Mouse (Mus musculus): Measurements from ENCODE around the gene Trim3. TPM values are rescaled to one million over a fixed set of nuclear protein-coding genes. Genes with fewer than 3 reads are reported as not detected.

Gene Trim3
- total and polyA plus RNA-seq, 3 experiments: 2.2 to 4.7 (median 3.5) TPM

GRCm38 (mm10) chr7:105619701-105620100 is 13.7 kb downstream of the Trim3 start:
- Histone ChIP-seq H3K9me3 (replicated peaks; ENCODE audit: low read length) (no peaks in the 10 kb centered on the region), H3K27me3 (replicated peaks) (no peaks in the 10 kb centered on the region), H3K4me3 (replicated peaks in 1 of 3; ENCODE audit: low read depth in 2 of 3, low read length in 2 of 3, poor library complexity in 1 of 3) (no peak overlapping the region), H3K36me3 (replicated peaks in 1 of 2; ENCODE audit: control insufficient read depth in 1 of 2, insufficient read depth in 1 of 2, low read length in 1 of 2) (peaks cover 10 to 54% of the 10 kb centered on the region in 2 experiments), H3K27ac (ENCODE audit: insufficient read depth, low read depth) (no peak overlapping the region), H3K4me1 (ENCODE audit: control insufficient read depth in 1 of 2, insufficient read depth in 2 of 2) (peaks cover 0 to under 1% of the 10 kb centered on the region in 2 experiments; a peak in 1 of 4 replicates), H3K4me2 (ENCODE audit: insufficient read depth, low read depth, poor library complexity, severe bottlenecking) (no peak overlapping the region), H3K79me2 (replicated peaks; ENCODE audit: control insufficient read depth, extremely low read depth, insufficient read depth, poor library complexity, severe bottlenecking) (no peaks in the 10 kb centered on the region), H3K9ac (ENCODE audit: insufficient read depth, low read depth) (no peak overlapping the region)
- TF ChIP-seq MAZ (IDR thresholded peaks at IDR 0.05; ENCODE audit: low read depth, low read length) (no peak), SMC3 (IDR thresholded peaks at IDR 0.05; ENCODE audit: low read depth, low read length) (no peak), ZNF384 (IDR thresholded peaks at IDR 0.05; ENCODE audit: low read depth, low read length) (no peak)
- dilution Hi-C loops (cut with MboI; ENCODE audit: extremely low pct_ligation_motif_present, extremely low pct_unique_long_range_greater_than_20kb, low sequenced_read_pairs): no loop called here
- in situ Hi-C loops (cut with MboI; ENCODE audit: low pct_ligation_motif_present, low pct_unique_long_range_greater_than_20kb, low sequenced_read_pairs): no loop called here
- no peak for DNase-seq (ENCODE audit: extremely low read depth)

- H3K27me3 ChIP-seq (replicated peaks): no peaks in the 10 kb centered on the region
- H3K4me3 ChIP-seq (replicated peaks in 1 of 3; ENCODE audit: low read depth in 2 of 3, low read length in 2 of 3, poor library complexity in 1 of 3): no peak overlapping the region
- TF ChIP-seq UBTF (IDR thresholded peaks at IDR 0.05; ENCODE audit: low read depth, low read length) (no peak), TCF12 (IDR thresholded peaks at IDR 0.05; ENCODE audit: low read depth, low read length) (no peak), NELFE (IDR thresholded peaks at IDR 0.05; ENCODE audit: low read depth, low read length) (no peak), PAX5 (IDR thresholded peaks at IDR 0.05; ENCODE audit: low read length) (no peak), RAD21 (IDR thresholded peaks at IDR 0.05; ENCODE audit: low read depth, low read length) (no peak), MAFK (IDR thresholded peaks at IDR 0.05; ENCODE audit: insufficient replicate concordance, low read length) (no peak), IRF4 (IDR thresholded peaks at IDR 0.05; ENCODE audit: low read depth, low read length) (no peak), HCFC1 (IDR thresholded peaks at IDR 0.05; ENCODE audit: low read depth, low read length) (no peak), EP300 (IDR thresholded peaks at IDR 0.05; ENCODE audit: low read length) (no peak), ETS1 (conservative IDR thresholded peaks at IDR 0.05; ENCODE audit: low read depth, low read length) (no peak), MYC (IDR thresholded peaks at IDR 0.05; ENCODE audit: low read depth, low read length) (no peak)
- H3K79me2 ChIP-seq (replicated peaks; ENCODE audit: control insufficient read depth, extremely low read depth, insufficient read depth, poor library complexity, severe bottlenecking): no peaks in the 10 kb centered on the region
- H3K4me1 ChIP-seq (ENCODE audit: control insufficient read depth in 1 of 2, insufficient read depth in 2 of 2): peaks cover 0 to 4% of the 10 kb centered on the region in 2 experiments; a peak in 1 of 4 replicates
- H3K4me2 ChIP-seq (ENCODE audit: insufficient read depth, low read depth, poor library complexity, severe bottlenecking): no peak overlapping the region
- H3K9ac ChIP-seq (ENCODE audit: insufficient read depth, low read depth): no peak overlapping the region
- no peak overlapping the region for H3K27ac ChIP-seq (ENCODE audit: insufficient read depth, low read depth)
- no peak for DNase-seq (ENCODE audit: extremely low read depth)
- in situ Hi-C loops (cut with MboI; ENCODE audit: low pct_ligation_motif_present, low pct_unique_long_range_greater_than_20kb, low sequenced_read_pairs) (no loop called here), dilution Hi-C loops (cut with MboI; ENCODE audit: extremely low pct_ligation_motif_present, extremely low pct_unique_long_range_greater_than_20kb, low sequenced_read_pairs) (no loop called here)
- H3K9me3 ChIP-seq (replicated peaks; ENCODE audit: low read length): no peaks in the 10 kb centered on the region
- peaks cover 10 to 58% of the 10 kb centered on the region in 2 experiments for H3K36me3 ChIP-seq (replicated peaks in 1 of 2; ENCODE audit: control insufficient read depth in 1 of 2, insufficient read depth in 1 of 2, low read length in 1 of 2)
Measured at GRCm38 (mm10) chr7:105617810-105618209, 15.6 kb downstream of the Trim3 start.

- DNase-seq (ENCODE audit: extremely low read depth): no peak
- Histone ChIP-seq H3K4me3 (replicated peaks in 1 of 3; ENCODE audit: low read depth in 2 of 3, low read length in 2 of 3, poor library complexity in 1 of 3) (no peak overlapping the region), H3K27ac (ENCODE audit: insufficient read depth, low read depth) (no peak overlapping the region), H3K4me2 (ENCODE audit: insufficient read depth, low read depth, poor library complexity, severe bottlenecking) (no peak overlapping the region), H3K27me3 (replicated peaks) (no peaks in the 10 kb centered on the region), H3K36me3 (replicated peaks in 1 of 2; ENCODE audit: control insufficient read depth in 1 of 2, insufficient read depth in 1 of 2, low read length in 1 of 2) (peaks cover 10 to 66% of the 10 kb centered on the region in 2 experiments), H3K79me2 (replicated peaks; ENCODE audit: control insufficient read depth, extremely low read depth, insufficient read depth, poor library complexity, severe bottlenecking) (no peaks in the 10 kb centered on the region), H3K9ac (ENCODE audit: insufficient read depth, low read depth) (no peak overlapping the region), H3K4me1 (ENCODE audit: control insufficient read depth in 1 of 2, insufficient read depth in 2 of 2) (peaks cover 0 to 4% of the 10 kb centered on the region in 2 experiments; a peak in 1 of 4 replicates), H3K9me3 (replicated peaks; ENCODE audit: low read length) (no peaks in the 10 kb centered on the region)
- in situ Hi-C loops (cut with MboI; ENCODE audit: low pct_ligation_motif_present, low pct_unique_long_range_greater_than_20kb, low sequenced_read_pairs): no loop called here
- TF ChIP-seq ZC3H11A (IDR thresholded peaks at IDR 0.05; ENCODE audit: low read depth, low read length) (no peak), CHD2 (IDR thresholded peaks at IDR 0.05; ENCODE audit: low read length) (no peak), MAFK (IDR thresholded peaks at IDR 0.05; ENCODE audit: insufficient replicate concordance, low read length) (no peak), SIN3A (IDR thresholded peaks at IDR 0.05; ENCODE audit: low read length) (no peak), MAX (IDR thresholded peaks at IDR 0.05; ENCODE audit: low read length) (no peak), ETS1 (conservative IDR thresholded peaks at IDR 0.05; ENCODE audit: low read depth, low read length) (no peak), CTCF (conservative IDR thresholded peaks at IDR 0.05 in 1 of 2, IDR thresholded peaks at IDR 0.05 in 1 of 2; ENCODE audit: low read depth in 2 of 2, low read length in 2 of 2) (no peak), ZNF384 (IDR thresholded peaks at IDR 0.05; ENCODE audit: low read depth, low read length) (no peak), GABPA (IDR thresholded peaks at IDR 0.05; ENCODE audit: insufficient replicate concordance, low read depth, low read length) (no peak), MYC (IDR thresholded peaks at IDR 0.05; ENCODE audit: low read depth, low read length) (no peak), MEF2A (IDR thresholded peaks at IDR 0.05; ENCODE audit: borderline replicate concordance, low read depth, low read length) (no peak)
- dilution Hi-C loops (cut with MboI; ENCODE audit: extremely low pct_ligation_motif_present, extremely low pct_unique_long_range_greater_than_20kb, low sequenced_read_pairs): no loop called here
Measured at GRCm38 (mm10) chr7:105616561-105616960, 16.8 kb downstream of the Trim3 start.
